Mouse (Mus musculus): ENCODE measurements around the gene Abcg1. TPM values are rescaled to one million over a fixed set of nuclear protein-coding genes. Genes with fewer than 3 reads are reported as not detected.

Abcg1 gene
- polyA plus RNA-seq, 1 experiment from 2014 or later: 7.7 TPM

DNA sequence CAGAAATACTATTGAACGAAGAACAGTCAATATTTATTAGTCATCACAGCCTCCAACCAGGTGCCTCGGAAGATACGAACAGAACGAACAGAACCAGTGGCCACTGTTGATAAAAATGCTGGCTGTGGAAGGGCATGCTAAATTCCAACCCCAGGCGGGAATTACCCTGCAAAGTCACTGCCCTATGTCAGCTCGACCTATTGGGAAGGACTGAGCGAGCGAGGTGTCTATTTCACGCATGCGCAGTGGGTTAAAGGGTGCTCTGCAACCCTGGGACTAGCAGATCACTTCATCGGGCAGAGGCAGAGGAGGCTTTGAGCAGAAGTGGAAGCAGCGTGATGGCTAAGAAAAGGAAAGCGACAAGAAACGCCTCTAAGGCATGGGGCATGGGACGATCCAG is 76.3 kb downstream of the Abcg1 start:
- H3K9me3 ChIP-seq: no peaks in the 10 kb centered on the region
- 74% methylated on average over 15 of the region's 15 CpGs for WGBS
- H3K4me1 ChIP-seq: no peaks in the 10 kb centered on the region
- no peak overlapping the region for H3K9ac ChIP-seq
- ATAC-seq (ENCODE audit: extremely low read depth, insufficient number of reproducible peaks, low FRiP score, low TSS enrichment): no peak
- H3K4me2 ChIP-seq: no peak overlapping the region
- no peak overlapping the region for H3K27ac ChIP-seq (replicated peaks)
- no peaks in the 10 kb centered on the region for H3K36me3 ChIP-seq
- peaks cover 17% of the 10 kb centered on the region; the same call in 1 of the 2 replicates for H3K27me3 ChIP-seq (replicated peaks)
- H3K4me3 ChIP-seq: no peak overlapping the region

DNA sequence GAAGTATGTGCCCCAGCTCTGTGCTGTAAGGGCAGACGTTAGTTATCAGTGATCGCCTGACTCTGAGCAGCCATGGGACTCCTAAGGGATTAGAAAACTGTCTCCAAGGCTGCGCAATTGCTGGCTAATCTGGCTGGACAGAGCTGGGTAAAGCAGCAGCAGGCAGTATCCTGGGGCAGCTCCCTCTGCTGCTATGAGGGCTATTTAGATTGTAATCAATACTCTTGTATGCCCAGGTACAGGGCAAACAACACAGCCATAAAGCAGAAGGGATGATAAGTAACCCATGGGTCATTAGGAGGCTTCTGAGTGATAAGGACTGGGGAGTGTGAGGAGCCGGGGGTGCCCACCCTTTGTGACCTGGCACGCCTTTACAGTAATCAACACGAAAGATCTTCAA is 77.4 kb downstream of the Abcg1 start:
- WGBS: 64% methylated on average over 6 of the region's 6 CpGs
- H3K4me1 ChIP-seq: no peaks in the 10 kb centered on the region
- no peak overlapping the region for H3K4me3 ChIP-seq
- H3K9ac ChIP-seq: no peak overlapping the region
- no peaks in the 10 kb centered on the region for H3K9me3 ChIP-seq
- no peaks in the 10 kb centered on the region for H3K36me3 ChIP-seq
- H3K4me2 ChIP-seq: no peak overlapping the region
- peaks cover 12% of the 10 kb centered on the region; the same call in 1 of the 2 replicates for H3K27me3 ChIP-seq (replicated peaks)
- no peak overlapping the region for H3K27ac ChIP-seq (replicated peaks)
- ATAC-seq (ENCODE audit: extremely low read depth, insufficient number of reproducible peaks, low FRiP score, low TSS enrichment): no peak

DNA sequence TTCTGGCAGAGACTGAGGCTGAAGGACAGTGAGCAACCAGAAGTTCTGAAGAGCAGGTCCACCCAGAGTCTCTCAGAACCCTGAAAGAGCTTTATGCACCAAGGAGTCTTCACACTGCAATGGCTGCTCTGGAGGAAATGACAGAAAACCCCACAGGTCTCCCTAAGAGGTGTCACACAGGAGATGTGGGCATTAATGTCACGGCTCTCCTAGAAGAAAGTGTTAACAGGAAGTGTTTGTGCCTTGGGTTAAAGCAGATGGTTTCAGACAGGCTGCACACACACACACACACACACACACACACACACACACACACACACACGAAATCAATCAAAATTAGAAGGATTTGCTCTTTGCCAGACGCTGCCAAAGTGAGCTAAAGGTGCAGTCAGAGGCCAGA is 78.8 kb downstream of the Abcg1 start:
- no peak overlapping the region for H3K27ac ChIP-seq (replicated peaks)
- no peak for ATAC-seq (ENCODE audit: extremely low read depth, insufficient number of reproducible peaks, low FRiP score, low TSS enrichment)
- WGBS: 58% methylated on average over 3 of the region's 3 CpGs

DNA sequence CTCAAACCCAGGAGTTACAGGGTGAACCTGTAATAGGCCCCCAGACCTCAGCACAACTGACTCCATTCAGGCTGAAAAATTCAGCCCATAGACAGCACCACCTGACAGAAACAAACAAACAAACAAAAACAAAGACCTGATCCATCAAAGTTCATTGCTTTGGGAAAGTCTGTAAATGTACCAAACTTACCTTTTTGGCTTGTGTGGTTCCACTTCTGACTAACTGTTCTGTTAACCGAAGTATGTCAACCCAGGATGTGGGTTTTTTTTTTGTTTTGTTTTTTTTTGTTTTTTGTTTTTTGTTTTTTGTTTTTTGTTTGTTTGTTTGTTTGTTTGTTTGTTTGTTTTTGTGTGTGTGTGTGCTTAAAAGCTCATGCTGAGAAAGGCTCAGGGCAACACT is 79.3 kb downstream of the Abcg1 start:
- Histone ChIP-seq H3K27ac (replicated peaks) (no peak overlapping the region), H3K36me3 (no peaks in the 10 kb centered on the region), H3K9me3 (no peaks in the 10 kb centered on the region), H3K4me1 (no peaks in the 10 kb centered on the region), H3K9ac (no peak overlapping the region), H3K4me2 (no peak overlapping the region), H3K4me3 (no peak overlapping the region), H3K27me3 (replicated peaks) (peaks cover 3% of the 10 kb centered on the region; the same call in 1 of the 2 replicates)
- 61% methylated on average over 1 of the region's 1 CpGs for WGBS
- ATAC-seq (ENCODE audit: extremely low read depth, insufficient number of reproducible peaks, low FRiP score, low TSS enrichment): no peak

More for the DNA sequence above, 78.8 kb downstream of the Abcg1 start:
- no peaks in the 10 kb centered on the region for H3K4me1 ChIP-seq
- peaks cover 5% of the 10 kb centered on the region; the same call in 1 of the 2 replicates for H3K27me3 ChIP-seq (replicated peaks)
- H3K9me3 ChIP-seq: no peaks in the 10 kb centered on the region
- H3K4me3 ChIP-seq: no peak overlapping the region
- no peak overlapping the region for H3K4me2 ChIP-seq
- H3K36me3 ChIP-seq: no peaks in the 10 kb centered on the region
- H3K9ac ChIP-seq: no peak overlapping the region

DNA sequence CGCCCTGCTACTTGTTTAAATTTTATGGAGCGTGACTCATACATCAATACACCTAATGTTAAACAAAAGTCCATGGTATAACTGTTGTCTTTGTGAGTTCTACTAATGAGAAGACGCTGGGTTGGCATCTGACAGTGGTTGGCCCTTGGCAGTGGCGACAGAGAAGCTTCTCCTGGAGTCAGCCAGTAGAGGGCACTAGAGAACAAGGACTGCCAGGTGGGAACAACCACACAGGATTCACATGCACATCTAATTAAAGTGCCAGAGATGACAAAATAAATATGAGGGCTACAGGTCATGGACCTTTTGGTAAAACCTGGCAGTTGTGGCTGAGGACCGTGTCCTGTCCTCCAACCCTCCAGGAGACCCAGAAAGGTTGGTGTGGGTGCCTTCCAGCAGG is 80.9 kb downstream of the Abcg1 start:
- H3K36me3 ChIP-seq: no peaks in the 10 kb centered on the region
- WGBS: 19% methylated on average over 5 of the region's 5 CpGs
- no peak overlapping the region for H3K4me3 ChIP-seq
- H3K9ac ChIP-seq: no peak overlapping the region
- H3K9me3 ChIP-seq: no peaks in the 10 kb centered on the region
- no peak overlapping the region for H3K27ac ChIP-seq (replicated peaks)
- no peak for ATAC-seq (ENCODE audit: extremely low read depth, insufficient number of reproducible peaks, low FRiP score, low TSS enrichment)
- H3K27me3 ChIP-seq (replicated peaks): peaks cover 13% of the 10 kb centered on the region
- H3K4me1 ChIP-seq: no peaks in the 10 kb centered on the region
- H3K4me2 ChIP-seq: no peak overlapping the region

DNA sequence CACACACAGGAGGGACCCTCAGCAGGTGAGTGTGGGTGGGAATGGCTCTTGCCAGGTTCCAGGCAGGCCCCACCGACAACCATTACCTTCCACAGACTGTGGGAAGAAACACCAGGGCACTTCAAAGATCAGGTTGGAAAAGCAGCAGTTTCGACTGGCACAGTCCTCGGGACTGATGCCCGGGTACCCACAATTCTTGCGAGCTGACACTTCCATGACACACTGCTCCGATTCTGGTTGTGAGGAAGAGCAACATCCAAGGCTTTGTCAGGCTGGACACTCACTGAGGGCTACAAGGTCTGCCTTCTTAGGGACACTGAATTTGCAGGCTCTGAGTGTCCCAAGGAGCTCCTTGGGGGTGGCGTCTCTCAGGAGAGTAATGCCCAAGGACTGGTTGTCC is 84.6 kb downstream of the Abcg1 start:
- 87% methylated on average over 7 of the region's 7 CpGs for WGBS

DNA sequence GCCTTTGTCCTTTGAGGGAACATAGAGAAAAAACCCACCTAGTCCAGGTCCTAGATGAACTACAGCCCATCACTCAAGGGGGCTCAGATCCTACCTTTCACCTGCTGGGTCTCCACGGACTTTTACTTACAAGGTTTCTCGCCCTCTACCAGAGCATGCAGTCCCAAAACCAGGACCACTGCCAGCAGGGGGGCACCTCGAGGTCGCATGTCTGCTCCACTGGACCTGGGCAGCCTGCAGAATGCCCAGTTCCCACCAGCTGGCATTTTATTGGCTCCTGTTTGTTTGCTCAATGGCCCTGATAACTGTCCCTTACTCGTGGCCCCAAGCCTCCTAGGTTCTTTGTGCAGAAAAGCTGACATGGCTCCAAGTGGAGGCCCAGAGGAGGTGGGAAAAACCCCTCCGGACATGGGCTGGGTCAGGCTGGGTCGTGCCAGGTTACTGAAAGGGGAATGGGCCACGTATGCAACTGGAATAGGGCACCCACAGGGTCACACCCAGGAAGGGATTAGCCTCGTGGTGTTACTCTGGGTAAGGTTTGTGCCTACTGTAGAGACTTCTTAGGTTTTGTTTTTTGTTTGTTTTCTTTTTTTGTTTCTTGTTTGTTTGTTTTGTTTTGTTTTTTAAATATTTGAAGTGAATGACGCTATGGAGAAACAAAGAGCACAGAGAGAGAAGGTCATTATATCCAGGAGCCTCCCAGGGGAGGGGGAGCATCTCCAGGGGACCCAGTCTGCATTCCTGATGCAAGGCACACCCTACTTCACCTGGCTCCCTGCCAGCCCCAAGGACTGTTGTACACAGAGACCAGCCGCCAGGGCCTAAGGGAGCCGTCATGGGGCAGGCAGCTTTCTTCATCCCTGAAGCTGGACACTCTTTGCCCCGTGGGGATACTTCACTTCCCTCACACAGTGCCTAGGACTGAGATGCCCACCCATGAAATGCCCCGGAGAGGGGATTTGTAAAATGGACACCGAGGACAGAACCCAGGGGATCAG is 86.9 kb downstream of the Abcg1 start, which contains the start of gene Tff2:
Tff2 (minus strand) TSS at position 243 of the 998 bp plus-strand sequence.
- peaks cover 10% of the 10 kb centered on the region for H3K27me3 ChIP-seq (replicated peaks)
- H3K4me1 ChIP-seq: no peaks in the 10 kb centered on the region
- no peak within 1 kb of the TSS for H3K27ac ChIP-seq (replicated peaks)
- no peak within 1 kb of the TSS for H3K4me2 ChIP-seq
- H3K9me3 ChIP-seq: 0 out of 2 replicates have a peak, but pooled peaks cover 4% of the 10 kb centered on the region
- H3K9ac ChIP-seq: no peak within 1 kb of the TSS
- WGBS: 58% methylated on average over 15 of the region's 15 CpGs
- no peak for ATAC-seq (ENCODE audit: extremely low read depth, insufficient number of reproducible peaks, low FRiP score, low TSS enrichment)
- no peak within 1 kb of the TSS for H3K4me3 ChIP-seq
- H3K36me3 ChIP-seq: no peaks in the 10 kb centered on the region

More for the DNA sequence above, 84.6 kb downstream of the Abcg1 start:
- Histone ChIP-seq H3K4me2 (no peak overlapping the region), H3K4me3 (no peak overlapping the region), H3K36me3 (no peaks in the 10 kb centered on the region), H3K9ac (no peak overlapping the region), H3K4me1 (no peaks in the 10 kb centered on the region), H3K9me3 (no peaks in the 10 kb centered on the region), H3K27me3 (replicated peaks) (peaks cover 13% of the 10 kb centered on the region), H3K27ac (replicated peaks) (no peak overlapping the region)
- no peak for ATAC-seq (ENCODE audit: extremely low read depth, insufficient number of reproducible peaks, low FRiP score, low TSS enrichment)

DNA sequence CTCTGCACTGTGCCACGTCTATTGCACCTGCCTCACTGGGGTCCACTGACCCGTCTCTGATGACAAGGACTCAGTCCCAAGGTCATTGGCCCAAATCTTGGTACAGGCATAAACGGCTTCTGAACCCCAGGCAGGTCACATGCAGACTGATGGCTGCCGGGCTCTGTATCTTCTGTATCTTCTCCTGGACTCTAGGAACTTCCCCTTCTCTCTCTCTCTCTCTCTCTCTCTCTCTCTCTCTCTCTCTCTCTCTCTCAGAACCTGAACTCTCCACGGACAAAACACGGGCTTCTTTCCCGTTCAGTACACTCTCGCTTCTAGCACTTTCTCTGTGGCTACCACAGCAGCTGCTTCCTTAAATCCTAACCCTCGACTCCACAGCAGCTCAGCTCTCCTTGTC is 88.5 kb downstream of the Abcg1 start:
- WGBS: 77% methylated on average over 9 of the region's 9 CpGs
- H3K9ac ChIP-seq: no peak overlapping the region
- H3K36me3 ChIP-seq: no peaks in the 10 kb centered on the region
- no peak for ATAC-seq (ENCODE audit: extremely low read depth, insufficient number of reproducible peaks, low FRiP score, low TSS enrichment)
- no peaks in the 10 kb centered on the region for H3K4me1 ChIP-seq
- H3K27me3 ChIP-seq (replicated peaks): peaks cover 10% of the 10 kb centered on the region
- H3K4me3 ChIP-seq: no peak overlapping the region
- no peak overlapping the region for H3K27ac ChIP-seq (replicated peaks)
- H3K4me2 ChIP-seq: no peak overlapping the region
- H3K9me3 ChIP-seq: 0 out of 2 replicates have a peak, but pooled peaks cover 4% of the 10 kb centered on the region

DNA sequence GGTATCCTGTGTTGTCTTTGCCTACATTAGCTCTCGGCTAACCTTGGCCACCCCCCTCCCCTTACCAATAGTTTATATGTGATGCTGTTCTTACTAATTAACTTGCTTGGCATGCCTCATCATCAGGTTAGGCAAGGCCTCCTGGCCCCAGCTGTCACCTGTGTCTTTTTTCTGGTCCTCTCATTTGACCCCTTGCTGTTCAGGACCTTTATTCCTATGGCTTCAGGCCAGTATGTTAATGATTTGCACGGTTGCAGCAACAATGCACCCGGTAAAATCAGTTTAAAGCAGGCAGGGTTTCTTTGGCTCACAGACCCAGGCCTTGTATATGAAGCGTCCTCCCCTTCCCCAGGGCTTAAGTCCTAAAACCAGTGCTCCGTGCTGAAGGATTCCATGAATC is 95.0 kb downstream of the Abcg1 start:
- Histone ChIP-seq H3K9me3 (0 out of 2 replicates have a peak, but pooled peaks cover 4% of the 10 kb centered on the region), H3K27ac (replicated peaks) (no peak overlapping the region), H3K4me1 (0 out of 2 replicates have a peak, but pooled peaks cover 5% of the 10 kb centered on the region), H3K4me3 (no peak overlapping the region), H3K27me3 (replicated peaks) (no peaks in the 10 kb centered on the region), H3K9ac (no peak overlapping the region), H3K36me3 (no peaks in the 10 kb centered on the region), H3K4me2 (no peak overlapping the region)
- no peak for ATAC-seq (ENCODE audit: extremely low read depth, insufficient number of reproducible peaks, low FRiP score, low TSS enrichment)
- 68% methylated on average over 5 of the region's 5 CpGs for WGBS

DNA sequence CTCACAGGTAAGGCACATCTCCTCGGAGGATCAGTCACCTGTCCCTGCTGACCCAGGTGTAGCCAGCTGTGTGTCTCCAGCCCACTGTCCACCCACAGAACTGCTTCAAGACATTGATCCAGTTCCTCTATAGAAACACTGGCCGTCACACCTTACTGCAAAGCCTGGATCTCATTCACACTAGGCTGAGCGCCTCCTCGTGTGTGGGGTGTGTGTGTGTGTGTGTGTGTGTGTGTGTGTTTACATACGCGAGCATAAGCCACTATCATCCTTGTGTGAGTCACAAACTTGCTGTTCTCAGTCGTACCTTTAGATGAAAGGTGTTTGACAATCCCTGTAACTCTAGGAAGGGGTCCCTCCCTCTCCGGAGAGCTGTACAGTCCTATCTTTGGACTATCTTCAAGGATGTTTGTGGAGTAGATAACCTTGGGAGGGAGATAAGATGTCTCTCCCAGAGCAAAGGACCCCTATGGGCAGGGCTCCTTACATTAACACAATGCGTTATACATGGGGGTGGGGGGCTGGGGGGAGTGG is 95.6 kb downstream of the Abcg1 start:
- no peaks in the 10 kb centered on the region for H3K27me3 ChIP-seq (replicated peaks)
- ATAC-seq (ENCODE audit: extremely low read depth, insufficient number of reproducible peaks, low FRiP score, low TSS enrichment): no peak
- H3K4me2 ChIP-seq: no peak overlapping the region
- H3K4me3 ChIP-seq: no peak overlapping the region
- H3K4me1 ChIP-seq: 0 out of 2 replicates have a peak, but pooled peaks cover 5% of the 10 kb centered on the region
- H3K9me3 ChIP-seq: 0 out of 2 replicates have a peak, but pooled peaks cover 4% of the 10 kb centered on the region
- WGBS: 55% methylated on average over 9 of the region's 9 CpGs
- no peak overlapping the region for H3K27ac ChIP-seq (replicated peaks)
- H3K9ac ChIP-seq: no peak overlapping the region
- no peaks in the 10 kb centered on the region for H3K36me3 ChIP-seq

DNA sequence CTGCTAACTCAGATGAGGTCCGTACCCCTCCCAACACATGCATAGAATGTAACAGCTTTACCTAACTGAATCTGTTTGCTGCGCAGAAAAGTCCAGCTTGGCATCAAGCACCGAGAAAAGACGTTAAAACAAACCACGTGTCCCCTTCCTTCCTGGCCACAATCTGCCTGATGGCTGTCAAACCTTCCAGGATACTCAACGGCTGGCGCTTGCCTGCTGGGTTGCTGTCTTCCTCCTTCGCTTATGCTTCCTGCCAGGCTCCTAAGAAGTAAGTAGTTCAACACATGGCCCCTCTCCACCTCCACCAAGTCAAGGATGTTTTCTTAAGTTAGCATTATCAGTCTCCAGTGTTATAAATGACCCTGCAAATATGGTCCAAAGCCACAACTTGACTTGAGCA is 96.3 kb downstream of the Abcg1 start:
- Histone ChIP-seq H3K4me3 (no peak overlapping the region), H3K4me2 (no peak overlapping the region), H3K4me1 (0 out of 2 replicates have a peak, but pooled peaks cover 5% of the 10 kb centered on the region), H3K9me3 (0 out of 2 replicates have a peak, but pooled peaks cover 7% of the 10 kb centered on the region), H3K9ac (no peak overlapping the region), H3K27ac (replicated peaks) (no peak overlapping the region), H3K36me3 (no peaks in the 10 kb centered on the region), H3K27me3 (replicated peaks) (no peaks in the 10 kb centered on the region)
- no peak for ATAC-seq (ENCODE audit: extremely low read depth, insufficient number of reproducible peaks, low FRiP score, low TSS enrichment)
- 50% methylated on average over 8 of the region's 8 CpGs for whole genome bisulfite sequencing

All from heart, embryonic 13.5 days (tissue).